Mouse (Mus musculus) heart, embryonic 13.5 days (tissue): Measurements from ENCODE around the gene Fbxw8. TPM values are rescaled to one million over a fixed set of nuclear protein-coding genes. Genes with fewer than 3 reads are reported as not detected.

ENCODE experiments used
- ATAC-seq: fragments of 200-750 bp; cut with Nextera tagmentation; 2 replicates; pipeline ENCODE4 v1.8.0; 2017; ENCODE audit warnings: moderate TSS enrichment; ENCODE audit not compliant: insufficient number of reproducible peaks, low FRiP score, low TSS enrichment; ENCODE audit errors: extremely low read depth
- H3K27ac ChIP-seq: fragments of 300-500 bp; sonication (generic); replicated peaks from 2 replicates; pipeline ENCODE4 v1.5.1; 2015; ENCODE audit warnings: moderate library complexity, mild to moderate bottlenecking, inconsistent platforms
- H3K27me3 ChIP-seq: fragments of 300-500 bp; sonication (generic); replicated peaks from 2 replicates; pipeline ENCODE4 v1.6.1; 2015; ENCODE audit warnings: mild to moderate bottlenecking, inconsistent platforms
- H3K36me3 ChIP-seq: fragments of 300-500 bp; sonication (generic); 2 replicates; pipeline ENCODE4 v1.6.1; 2015; ENCODE audit warnings: mild to moderate bottlenecking, inconsistent platforms
- H3K4me1 ChIP-seq: fragments of 300-500 bp; sonication (generic); 2 replicates; pipeline ENCODE4 v1.6.1; 2015; ENCODE audit warnings: inconsistent platforms
- H3K4me2 ChIP-seq: fragments of 300-500 bp; sonication (generic); 2 replicates; pipeline ENCODE4 v1.6.1; 2015; ENCODE audit warnings: inconsistent platforms, mild to moderate bottlenecking, moderate library complexity
- H3K4me3 ChIP-seq: fragments of 300-500 bp; sonication (generic); 2 replicates; pipeline ENCODE4 v1.5.1; 2015; ENCODE audit warnings: moderate library complexity, mild to moderate bottlenecking, inconsistent platforms
- H3K9ac ChIP-seq: fragments of 300-500 bp; sonication (generic); 2 replicates; pipeline ENCODE4 v1.6.1; 2015; ENCODE audit warnings: inconsistent platforms, mild to moderate bottlenecking, moderate library complexity
- H3K9me3 ChIP-seq: fragments of 300-500 bp; sonication (generic); 2 replicates; pipeline ENCODE4 v1.6.1; 2016; ENCODE audit warnings: inconsistent platforms
- WGBS: fragments of 180-500 bp; shearing (Covaris S2); methylation state at CpG from one replicate; pipeline ENCODE4 v1.1.7; 2015; ENCODE audit warnings: mixed read lengths; 5-methylcytosine and 5-hydroxymethylcytosine counted together
- polyA plus RNA-seq: library from polyadenylated mRNA; unstranded; fragments of >200 nt; fragmentation: Nextera tagmentation; extraction: Ambion mirVana; gene quantifications from 2 replicates; pipeline ENCODE4 v1.2.1, GENCODE M21; 2015

Fbxw8 gene
- polyA plus RNA-seq, 1 experiment from 2014 or later, result 21.5 TPM

DNA sequence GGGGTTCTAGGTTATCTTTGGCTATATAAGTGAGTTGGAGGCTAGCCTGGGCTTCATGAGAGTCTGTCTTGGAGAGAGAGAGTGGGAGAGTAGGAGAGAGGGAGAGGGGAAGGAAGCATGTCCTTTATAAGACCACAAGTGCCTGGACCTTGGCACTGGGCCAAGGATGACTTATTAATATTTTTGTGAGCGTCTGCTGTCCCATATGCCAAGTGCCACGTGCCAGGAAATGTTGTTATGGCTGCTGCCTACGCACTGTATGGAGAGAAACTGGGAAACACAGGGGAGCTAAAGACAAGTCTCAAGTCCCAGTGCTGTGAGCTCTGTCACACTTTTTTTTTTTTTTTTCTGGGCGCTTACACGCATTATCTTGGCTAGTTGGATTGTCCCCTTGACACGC, 112.7 kb downstream of the Fbxw8 start:
- H3K9ac ChIP-seq, result no peak overlapping the region
- H3K36me3 ChIP-seq, result no peaks in the 10 kb centered on the region
- H3K4me2 ChIP-seq, result no peak overlapping the region
- H3K4me1 ChIP-seq, result peaks cover 7% of the 10 kb centered on the region
- peaks cover 6% of the 10 kb centered on the region; the same call in 1 of the 2 replicates for H3K27me3 ChIP-seq
- ATAC-seq, result no peak
- no peak overlapping the region for H3K27ac ChIP-seq
- no peak overlapping the region for H3K4me3 ChIP-seq
- 80% methylated on average over 6 of the region's 6 CpGs for WGBS
- no peaks in the 10 kb centered on the region; the same call in 1 of the 2 replicates for H3K9me3 ChIP-seq

DNA sequence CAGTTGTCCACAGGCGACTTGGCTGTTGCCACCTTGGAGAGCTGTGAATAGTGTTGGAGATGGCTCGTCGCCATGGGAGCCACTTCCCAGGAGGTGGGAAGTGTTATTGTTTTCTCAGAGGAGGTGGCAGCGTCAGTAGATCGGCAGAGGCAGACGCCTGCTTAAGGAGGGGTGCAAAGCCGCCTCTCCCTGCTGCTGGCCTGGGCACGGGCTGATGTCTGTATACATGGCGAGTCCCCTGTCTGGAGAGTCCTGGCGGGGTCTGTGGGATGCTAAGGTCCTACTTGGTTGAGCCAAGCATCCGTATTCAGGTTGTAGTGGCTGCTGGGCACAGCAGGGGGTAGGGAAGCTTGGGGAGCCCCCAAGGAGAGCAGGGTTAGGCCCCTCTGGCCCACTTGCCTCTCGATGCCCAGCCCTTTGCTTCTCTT, 116.0 kb downstream of the Fbxw8 start:
- Histone ChIP-seq H3K9me3 (peaks cover 12% of the 10 kb centered on the region), H3K4me2 (no peak overlapping the region), H3K36me3 (peaks cover 5% of the 10 kb centered on the region; the same call in 1 of the 2 replicates), H3K9ac (no peak overlapping the region), H3K4me1 (peaks cover 14% of the 10 kb centered on the region), H3K27ac (no peak overlapping the region), H3K4me3 (no peak overlapping the region), H3K27me3 (peaks cover 6% of the 10 kb centered on the region; the same call in 1 of the 2 replicates)
- 20% methylated on average over 12 of the region's 12 CpGs for WGBS
- no peak for ATAC-seq

DNA sequence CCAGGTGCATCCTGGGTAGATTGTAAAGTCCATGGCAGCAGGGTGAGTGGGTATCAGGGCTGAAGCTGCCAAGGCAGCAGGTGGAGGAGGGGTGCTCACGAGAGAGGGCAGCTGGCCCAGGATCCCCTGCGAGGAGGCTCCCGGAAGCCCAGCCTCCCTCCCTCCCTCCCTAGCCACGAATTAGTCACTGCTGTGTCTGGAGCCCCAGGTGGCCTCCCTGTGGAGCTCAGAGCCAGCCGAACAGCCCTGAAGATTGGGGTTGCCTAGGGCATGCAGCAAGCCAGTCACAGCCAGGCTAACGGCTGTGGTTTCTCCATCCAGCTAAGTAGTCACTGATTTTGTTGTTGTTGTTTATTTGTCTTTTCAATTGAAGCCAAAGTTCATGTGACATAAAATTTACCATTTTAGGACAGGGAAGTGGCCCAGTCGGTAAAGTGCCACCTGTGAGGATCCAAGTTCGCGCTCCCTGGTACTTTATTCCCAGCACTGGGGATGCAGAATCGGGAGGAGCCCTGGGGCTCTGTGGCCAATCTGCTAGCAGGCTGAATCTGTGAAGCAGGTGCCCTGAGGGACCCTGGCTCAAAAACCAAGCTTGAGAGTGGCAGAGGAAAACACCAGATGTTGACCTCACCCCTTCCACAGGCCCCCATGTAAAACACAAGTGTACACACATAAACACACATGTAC, 117.3 kb downstream of the Fbxw8 start:
- Histone ChIP-seq H3K9ac (peak overlapping the region; percentile 64), H3K4me2 (peak overlapping the region; percentile 61), H3K27me3 (peaks cover 6% of the 10 kb centered on the region; the same call in 1 of the 2 replicates), H3K36me3 (peaks cover 5% of the 10 kb centered on the region; the same call in 1 of the 2 replicates), H3K4me1 (peaks cover 26% of the 10 kb centered on the region), H3K9me3 (peaks cover 12% of the 10 kb centered on the region), H3K4me3 (peak overlapping the region; percentile 21), H3K27ac (peak overlapping the region; percentile 59)
- WGBS, result 8% methylated on average over 10 of the region's 10 CpGs
- no peak for ATAC-seq

DNA sequence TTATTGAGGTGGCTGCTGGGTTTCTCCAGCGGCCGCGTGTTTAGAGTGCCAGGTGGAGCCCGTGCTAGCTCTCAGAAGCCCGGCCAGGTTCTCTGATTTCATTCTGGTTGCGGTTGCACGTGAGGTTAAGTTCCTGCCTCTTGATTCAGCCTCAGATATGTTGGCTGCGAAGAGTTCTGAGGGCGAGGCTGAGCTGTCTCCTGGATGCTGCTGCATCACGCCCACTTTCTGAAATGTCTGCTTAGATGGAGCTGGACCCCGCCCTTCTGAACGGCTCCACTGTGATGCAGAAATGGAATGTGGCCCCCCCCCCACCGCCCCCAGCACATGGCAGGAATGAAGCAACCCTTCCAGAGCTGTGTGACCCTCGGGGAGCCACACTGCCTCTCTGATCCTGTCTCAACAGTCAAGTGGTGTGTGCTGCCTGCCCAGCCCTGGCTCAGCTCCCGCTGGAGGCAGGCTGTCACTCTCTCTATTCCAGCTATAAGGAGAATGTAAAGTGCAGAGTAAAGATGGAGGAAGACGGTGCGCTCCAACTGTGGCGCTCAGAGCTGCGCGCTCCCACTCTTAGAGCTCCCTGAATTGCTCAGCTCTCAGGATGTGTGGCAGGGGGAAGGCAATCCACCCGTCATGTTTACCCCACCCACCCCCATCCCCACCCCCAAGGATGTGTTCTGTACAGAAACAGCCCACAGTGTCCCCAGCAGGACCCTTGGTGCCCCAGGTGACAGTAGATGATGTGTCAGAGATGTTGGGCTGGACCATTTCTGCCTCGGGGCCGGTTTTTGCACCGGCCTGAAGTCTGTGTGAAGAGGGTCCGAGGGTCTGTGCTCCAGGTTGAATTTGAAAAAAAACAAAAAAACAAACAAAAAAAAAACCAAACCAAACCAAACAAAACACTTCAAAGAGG, 118.1 kb downstream of the Fbxw8 start:
- H3K4me1 ChIP-seq, result peaks cover 27% of the 10 kb centered on the region
- peaks cover 5% of the 10 kb centered on the region; the same call in 1 of the 2 replicates for H3K36me3 ChIP-seq
- H3K4me3 ChIP-seq, result peak overlapping the region; percentile 21
- peak overlapping the region; percentile 61 for H3K4me2 ChIP-seq
- peak overlapping the region; percentile 64 for H3K9ac ChIP-seq
- ATAC-seq, result no peak
- peaks cover 12% of the 10 kb centered on the region for H3K9me3 ChIP-seq
- 34% methylated on average over 25 of the region's 25 CpGs for WGBS
- peaks cover 6% of the 10 kb centered on the region; the same call in 1 of the 2 replicates for H3K27me3 ChIP-seq
- H3K27ac ChIP-seq, result peak overlapping the region; percentile 59

DNA sequence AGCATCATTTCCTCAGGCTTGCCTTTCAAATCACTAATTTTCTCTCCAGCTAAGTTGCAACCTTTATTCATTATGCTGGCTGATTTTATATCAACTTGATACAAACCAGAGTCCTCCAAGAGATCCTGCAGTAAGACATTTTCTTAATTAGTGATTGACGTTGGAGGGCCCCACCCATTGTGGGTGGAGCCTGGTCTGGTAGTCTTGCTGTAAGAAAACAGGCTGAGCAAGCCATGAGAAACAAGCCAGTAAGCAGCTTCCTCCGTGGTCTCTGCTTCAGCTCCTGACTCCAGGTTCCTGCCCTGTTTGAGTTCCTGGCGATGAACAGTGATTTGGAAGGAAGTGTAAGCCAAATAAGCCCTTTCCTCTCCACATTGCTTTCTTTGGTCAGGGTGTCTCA, 119.5 kb downstream of the Fbxw8 start:
- no peak overlapping the region for H3K4me3 ChIP-seq
- 51% methylated on average over 3 of the region's 3 CpGs for WGBS
- H3K27ac ChIP-seq, result no peak overlapping the region
- peaks cover 12% of the 10 kb centered on the region for H3K9me3 ChIP-seq
- no peak overlapping the region for H3K9ac ChIP-seq
- peaks cover 35% of the 10 kb centered on the region for H3K4me1 ChIP-seq
- H3K36me3 ChIP-seq, result peaks cover 5% of the 10 kb centered on the region; the same call in 1 of the 2 replicates
- H3K4me2 ChIP-seq, result no peak overlapping the region
- H3K27me3 ChIP-seq, result peaks cover 14% of the 10 kb centered on the region
- no peak for ATAC-seq

DNA sequence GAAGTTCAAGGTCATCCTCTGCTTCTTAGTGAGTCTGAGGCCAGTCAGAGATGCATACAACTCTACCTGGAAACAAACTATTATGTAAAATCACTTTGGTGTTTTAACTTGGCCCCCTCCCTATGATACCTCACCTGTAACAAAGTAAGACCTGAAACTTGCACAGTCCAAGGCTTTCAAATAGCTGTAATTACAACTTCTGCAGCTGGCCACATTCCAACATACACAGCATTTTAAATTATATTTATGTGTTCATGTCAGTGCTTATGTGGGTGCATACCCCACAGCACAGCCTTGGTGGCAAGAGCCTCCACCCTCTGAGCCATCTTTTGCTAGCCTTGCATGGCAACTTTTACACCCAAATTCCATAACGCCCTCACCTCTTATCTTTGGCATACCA, 120.6 kb downstream of the Fbxw8 start:
- H3K4me2 ChIP-seq, result no peak overlapping the region
- no peak for ATAC-seq
- peaks cover 5% of the 10 kb centered on the region; the same call in 1 of the 2 replicates for H3K36me3 ChIP-seq
- H3K27me3 ChIP-seq, result peaks cover 26% of the 10 kb centered on the region
- H3K27ac ChIP-seq, result no peak overlapping the region
- WGBS, result 83% methylated on average over 1 of the region's 1 CpGs
- H3K4me1 ChIP-seq, result peaks cover 35% of the 10 kb centered on the region
- peaks cover 12% of the 10 kb centered on the region for H3K9me3 ChIP-seq
- H3K9ac ChIP-seq, result no peak overlapping the region
- H3K4me3 ChIP-seq, result no peak overlapping the region

DNA sequence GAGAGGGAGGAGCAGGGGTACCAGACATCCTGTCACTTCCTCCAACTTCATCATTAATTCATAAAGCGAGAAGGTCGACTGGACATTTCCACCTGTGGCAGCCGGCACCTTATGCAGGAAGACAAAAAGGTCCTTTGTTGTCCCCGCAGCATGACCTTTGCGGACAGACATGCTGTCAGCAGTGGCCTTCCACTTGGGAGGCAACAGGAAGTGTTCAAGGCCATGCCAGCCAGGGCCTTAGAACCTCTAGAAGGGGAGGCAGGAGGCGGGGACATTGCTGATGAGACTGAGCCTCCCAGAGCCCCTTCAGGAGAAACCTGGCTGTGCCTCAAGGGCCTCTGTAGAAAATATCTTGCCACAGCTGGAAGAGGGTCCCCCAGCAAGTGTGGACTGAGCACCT, 121.5 kb downstream of the Fbxw8 start:
- 60% methylated on average over 6 of the region's 6 CpGs for WGBS
- peak overlapping the region; percentile 65 for H3K27ac ChIP-seq
- H3K9ac ChIP-seq, result no peak overlapping the region

DNA sequence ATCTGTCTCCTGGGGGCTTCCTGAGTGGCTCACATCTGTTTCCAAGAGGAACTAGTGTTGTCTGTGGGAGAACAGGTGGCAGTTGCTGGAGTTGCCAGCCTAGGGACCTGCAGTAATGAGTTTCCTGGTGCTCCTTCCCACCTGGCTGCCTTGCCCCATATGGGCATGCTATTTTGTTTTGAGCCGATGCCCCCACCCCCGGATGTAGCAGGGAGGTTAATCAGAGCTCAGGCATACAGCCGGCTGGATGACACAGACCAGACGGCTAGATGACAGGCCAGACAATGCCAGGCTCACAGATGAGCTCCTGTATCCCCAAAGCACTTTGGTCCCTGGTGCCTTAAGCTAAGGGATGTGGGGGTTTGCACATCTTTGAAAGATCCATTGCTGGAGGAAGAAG, 121.9 kb downstream of the Fbxw8 start:
- Histone ChIP-seq H3K4me3 (no peak overlapping the region), H3K4me1 (peaks cover 48% of the 10 kb centered on the region), H3K36me3 (peaks cover 5% of the 10 kb centered on the region; the same call in 1 of the 2 replicates), H3K27me3 (peaks cover 33% of the 10 kb centered on the region), H3K4me2 (no peak overlapping the region), H3K9me3 (peaks cover 12% of the 10 kb centered on the region), H3K27ac (peak overlapping the region; percentile 65), H3K9ac (0 out of 2 replicates have a peak overlapping the region, but pooled peaks have one; percentile 44)
- no peak for ATAC-seq
- WGBS, result 11% methylated on average over 4 of the region's 4 CpGs

More for the DNA sequence above, 121.5 kb downstream of the Fbxw8 start:
- Histone ChIP-seq H3K4me2 (no peak overlapping the region), H3K27me3 (peaks cover 29% of the 10 kb centered on the region), H3K4me3 (no peak overlapping the region), H3K4me1 (peaks cover 44% of the 10 kb centered on the region), H3K36me3 (peaks cover 5% of the 10 kb centered on the region; the same call in 1 of the 2 replicates), H3K9me3 (peaks cover 12% of the 10 kb centered on the region)
- no peak for ATAC-seq

DNA sequence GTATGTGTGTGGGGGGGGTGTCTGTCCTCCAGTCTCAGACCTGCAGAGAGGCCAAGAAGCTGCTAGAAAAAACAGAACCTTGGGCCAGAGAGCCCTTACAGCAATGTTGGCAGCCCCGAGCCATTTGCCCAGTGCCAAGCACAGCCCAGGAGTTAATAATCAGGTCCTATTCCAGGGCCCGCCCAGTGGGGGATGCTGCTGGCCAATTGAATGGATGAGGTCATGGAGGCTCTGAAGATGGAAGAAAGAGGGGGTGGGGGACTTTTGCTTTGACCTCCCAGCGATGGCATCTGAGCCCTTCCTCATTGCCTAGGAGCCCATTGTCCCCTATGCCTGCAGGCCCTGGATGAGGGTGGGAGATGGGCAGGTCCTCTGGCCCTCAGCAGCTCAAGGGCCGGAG, 123.8 kb downstream of the Fbxw8 start:
- peaks cover 12% of the 10 kb centered on the region for H3K9me3 ChIP-seq
- H3K36me3 ChIP-seq, result peaks cover 5% of the 10 kb centered on the region; the same call in 1 of the 2 replicates
- H3K9ac ChIP-seq, result no peak overlapping the region
- peaks cover 51% of the 10 kb centered on the region for H3K27me3 ChIP-seq
- peaks cover 51% of the 10 kb centered on the region for H3K4me1 ChIP-seq
- no peak for ATAC-seq
- H3K27ac ChIP-seq, result no peak overlapping the region
- 58% methylated on average over 4 of the region's 4 CpGs for WGBS
- H3K4me3 ChIP-seq, result no peak overlapping the region
- H3K4me2 ChIP-seq, result no peak overlapping the region

DNA sequence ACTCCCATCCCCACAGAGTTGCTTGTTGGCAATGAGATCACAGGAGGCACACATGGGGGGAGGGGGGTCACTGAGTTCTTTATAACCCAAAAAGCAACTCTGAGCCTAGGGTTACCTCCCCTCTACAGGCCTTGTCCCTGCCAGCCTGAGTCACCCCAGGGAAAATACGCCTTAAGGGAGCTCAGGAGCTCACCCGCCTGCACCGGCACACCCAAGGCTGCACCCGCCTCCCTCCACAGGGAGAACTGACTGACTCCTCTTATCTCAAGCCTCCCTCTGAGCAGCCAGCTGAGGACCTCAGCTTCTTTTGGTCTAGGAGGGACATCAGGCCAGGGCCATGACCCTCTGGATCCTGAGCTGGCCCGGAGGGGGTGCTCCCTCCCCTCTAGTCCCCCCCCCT, 124.2 kb downstream of the Fbxw8 start:
- Histone ChIP-seq H3K27me3 (peaks cover 56% of the 10 kb centered on the region), H3K4me1 (peaks cover 56% of the 10 kb centered on the region), H3K4me2 (no peak overlapping the region), H3K27ac (no peak overlapping the region), H3K9ac (no peak overlapping the region), H3K36me3 (peaks cover 5% of the 10 kb centered on the region; the same call in 1 of the 2 replicates), H3K9me3 (peaks cover 12% of the 10 kb centered on the region), H3K4me3 (no peak overlapping the region)
- WGBS, result 18% methylated on average over 5 of the region's 5 CpGs
- ATAC-seq, result no peak

DNA sequence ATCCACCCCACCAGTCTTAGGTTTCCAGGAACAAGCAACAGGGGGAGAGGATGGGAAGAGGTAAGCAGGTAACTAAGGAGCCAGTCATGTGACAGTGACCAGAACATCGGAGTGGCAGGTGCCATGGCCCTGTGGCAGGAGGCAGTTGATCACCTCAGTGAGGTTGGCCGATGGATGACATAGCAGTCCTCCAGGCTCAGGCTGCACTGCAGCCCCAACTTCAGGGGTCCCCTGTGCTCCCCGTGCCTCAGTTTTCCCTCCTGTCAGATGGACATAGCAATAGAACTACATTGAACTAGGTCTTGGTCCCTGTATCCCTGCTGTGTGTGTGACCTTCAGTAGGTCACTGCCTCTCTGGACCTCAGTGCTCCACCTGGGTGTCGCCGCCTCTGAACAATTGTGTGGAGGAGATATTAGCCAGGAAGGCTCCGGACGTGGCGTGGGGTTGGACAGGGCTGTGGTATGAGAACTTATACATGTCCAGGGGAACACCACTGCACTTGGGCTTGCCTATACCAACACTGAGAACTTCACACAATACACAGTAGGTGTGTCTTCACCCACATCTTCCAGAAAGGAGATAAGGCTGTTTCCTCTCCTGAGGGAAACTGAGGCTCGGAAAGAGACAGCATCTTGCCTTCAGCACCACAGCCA, 125.1 kb downstream of the Fbxw8 start:
- H3K27ac ChIP-seq, result no peak overlapping the region
- H3K9me3 ChIP-seq, result peaks cover 7% of the 10 kb centered on the region
- H3K4me2 ChIP-seq, result peak overlapping the region; percentile 96; the same call in 1 of the 2 replicates
- peaks cover 65% of the 10 kb centered on the region for H3K27me3 ChIP-seq
- no peaks in the 10 kb centered on the region for H3K36me3 ChIP-seq
- WGBS, result 78% methylated on average over 9 of the region's 9 CpGs
- H3K9ac ChIP-seq, result no peak overlapping the region
- no peak overlapping the region for H3K4me3 ChIP-seq
- peaks cover 58% of the 10 kb centered on the region for H3K4me1 ChIP-seq
- no peak for ATAC-seq
